Mouse (Mus musculus): Measurements from ENCODE around the gene Lrrc8b. TPM values are rescaled to one million over a fixed set of nuclear protein-coding genes. Genes with fewer than 3 reads are reported as not detected.

Lrrc8b gene
- polyA plus RNA-seq, 1 experiment from 2014 or later: 7.3 TPM

DNA sequence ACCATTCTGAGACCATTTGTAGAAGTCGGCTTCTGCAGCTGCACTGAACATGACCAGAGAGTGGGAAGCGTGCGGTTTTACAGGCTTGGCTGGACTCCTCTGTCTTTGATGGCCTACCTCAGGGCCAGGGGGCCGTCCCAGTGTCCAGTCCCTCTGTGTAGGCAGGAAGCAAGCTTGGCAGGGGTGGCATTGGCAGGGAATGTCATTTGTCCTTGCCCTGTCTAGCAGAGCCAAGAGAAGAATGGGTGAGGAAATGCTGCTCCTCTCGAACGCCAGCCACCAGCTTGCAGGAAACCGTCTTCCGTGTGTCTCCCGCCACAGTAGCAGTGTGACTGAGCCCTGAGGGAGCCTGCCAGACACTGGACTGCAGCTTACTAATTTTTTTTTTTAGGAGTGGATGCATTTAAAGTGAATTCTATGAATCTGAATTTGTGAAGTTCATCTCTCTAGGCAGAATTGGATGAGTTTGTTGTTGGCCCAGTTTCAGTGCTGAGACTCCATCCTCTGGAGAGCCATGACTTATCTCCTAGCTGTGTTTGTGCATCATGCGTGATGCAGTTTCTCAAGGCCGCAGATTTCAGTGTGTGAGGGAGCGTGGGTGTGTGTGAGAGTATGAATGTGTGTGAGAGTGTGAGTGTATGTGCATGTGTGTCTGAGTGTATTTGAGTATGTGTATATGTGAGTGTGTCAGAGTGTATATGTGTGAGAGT lies 12.8 kb downstream of the Lrrc8b start:
- no peaks in the 10 kb centered on the region for H3K27me3 ChIP-seq
- H3K27ac ChIP-seq: no peak overlapping the region
- no peak overlapping the region for H3K9ac ChIP-seq
- peaks cover 5% of the 10 kb centered on the region for H3K36me3 ChIP-seq
- no peak overlapping the region for H3K4me2 ChIP-seq
- WGBS: 65% methylated on average over 12 of the region's 12 CpGs
- no peak overlapping the region for H3K4me3 ChIP-seq (replicated peaks)
- H3K4me1 ChIP-seq: 0 out of 2 replicates have a peak, but pooled peaks cover 3% of the 10 kb centered on the region
- no peaks in the 10 kb centered on the region for H3K9me3 ChIP-seq (replicated peaks)
- ATAC-seq (replicated peaks; ENCODE audit: low FRiP score): no peak

DNA sequence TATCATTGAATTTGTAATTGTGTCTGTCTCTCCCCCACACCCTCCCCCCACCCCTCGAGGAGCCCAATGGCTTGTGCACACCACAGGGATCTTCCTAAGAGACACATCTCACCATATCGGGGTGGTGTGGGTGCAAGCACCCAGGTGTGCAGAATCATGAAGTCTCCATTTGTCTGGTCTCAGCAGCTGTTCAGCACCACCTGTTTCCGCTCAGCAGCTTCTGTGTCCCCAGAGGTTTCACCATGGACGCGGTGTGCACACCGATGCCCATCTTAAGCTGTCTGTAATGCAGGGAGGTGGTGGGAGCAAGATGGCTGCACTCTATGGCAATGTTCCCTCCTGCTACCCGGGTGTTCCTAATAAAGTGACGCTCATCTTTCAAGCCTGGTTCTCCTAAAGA lies 14.6 kb downstream of the Lrrc8b start:
- Histone ChIP-seq H3K27me3 (no peaks in the 10 kb centered on the region), H3K36me3 (no peaks in the 10 kb centered on the region), H3K4me3 (replicated peaks) (no peak overlapping the region), H3K9ac (no peak overlapping the region), H3K9me3 (replicated peaks) (no peaks in the 10 kb centered on the region), H3K4me1 (0 out of 2 replicates have a peak, but pooled peaks cover 3% of the 10 kb centered on the region), H3K4me2 (no peak overlapping the region), H3K27ac (no peak overlapping the region)
- 0 out of 2 replicates have a peak, but pooled peaks have one; percentile 9 for ATAC-seq (replicated peaks; ENCODE audit: low FRiP score)
- 93% methylated on average over 8 of the region's 8 CpGs for WGBS

DNA sequence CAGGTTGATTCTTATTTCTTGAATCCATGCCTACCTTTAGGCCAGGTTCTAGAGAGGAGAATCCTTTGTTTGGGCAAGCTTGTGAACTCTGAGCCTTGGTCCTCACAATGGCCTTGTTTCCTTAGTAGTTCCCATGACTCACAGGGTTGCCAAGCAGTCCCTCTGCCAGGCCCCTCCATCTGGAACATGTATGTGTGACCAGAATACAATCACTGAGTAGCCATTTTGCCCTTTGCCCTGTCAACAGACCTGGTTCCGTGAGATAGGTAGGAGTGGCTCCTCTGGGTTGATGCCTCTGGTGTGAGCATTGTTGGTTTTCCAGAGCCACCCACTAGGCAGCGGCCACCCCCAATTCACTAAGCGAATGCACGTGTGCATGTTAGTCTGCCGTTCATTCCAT lies 24.0 kb downstream of the Lrrc8b start:
- Histone ChIP-seq H3K4me1 (peaks cover 12% of the 10 kb centered on the region), H3K27ac (no peak overlapping the region), H3K9me3 (replicated peaks) (no peaks in the 10 kb centered on the region), H3K36me3 (no peaks in the 10 kb centered on the region), H3K9ac (no peak overlapping the region), H3K27me3 (no peaks in the 10 kb centered on the region), H3K4me2 (no peak overlapping the region), H3K4me3 (replicated peaks) (no peak overlapping the region)
- WGBS: 78% methylated on average over 5 of the region's 5 CpGs
- ATAC-seq (replicated peaks; ENCODE audit: low FRiP score): no peak

DNA sequence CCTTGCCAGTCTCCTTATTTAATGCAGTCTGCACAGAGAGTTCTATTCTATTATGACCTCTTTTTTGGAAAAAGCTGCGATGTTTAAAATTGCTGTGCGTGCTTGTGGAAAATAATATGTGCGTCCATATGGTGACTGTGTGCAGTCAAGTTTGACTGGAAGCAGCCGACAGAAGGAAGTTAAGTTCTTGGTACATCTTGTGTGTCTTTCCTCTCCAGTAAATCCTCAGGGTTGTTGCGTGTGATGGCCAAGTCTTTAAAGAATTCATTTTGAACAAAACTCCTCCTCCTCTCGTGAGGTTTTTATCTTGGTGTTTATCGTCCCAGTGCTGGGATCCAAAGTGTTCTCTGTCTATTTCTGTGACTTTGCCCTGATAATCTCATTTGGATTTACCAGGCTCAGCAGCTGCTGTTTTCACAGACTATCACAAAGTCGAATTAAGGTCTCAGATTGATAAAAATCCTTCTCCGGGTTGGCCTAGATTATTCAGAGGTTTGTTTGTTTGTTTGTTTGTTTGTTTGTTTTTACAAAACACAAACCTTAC lies 25.5 kb downstream of the Lrrc8b start:
- H3K4me3 ChIP-seq (replicated peaks): no peak overlapping the region
- no peaks in the 10 kb centered on the region for H3K27me3 ChIP-seq
- no peak overlapping the region for H3K27ac ChIP-seq
- ATAC-seq (replicated peaks; ENCODE audit: low FRiP score): no peak
- 65% methylated on average over 9 of the region's 9 CpGs for WGBS
- H3K4me2 ChIP-seq: no peak overlapping the region
- H3K4me1 ChIP-seq: peaks cover 12% of the 10 kb centered on the region
- H3K36me3 ChIP-seq: no peaks in the 10 kb centered on the region
- H3K9me3 ChIP-seq (replicated peaks): no peaks in the 10 kb centered on the region
- no peak overlapping the region for H3K9ac ChIP-seq

DNA sequence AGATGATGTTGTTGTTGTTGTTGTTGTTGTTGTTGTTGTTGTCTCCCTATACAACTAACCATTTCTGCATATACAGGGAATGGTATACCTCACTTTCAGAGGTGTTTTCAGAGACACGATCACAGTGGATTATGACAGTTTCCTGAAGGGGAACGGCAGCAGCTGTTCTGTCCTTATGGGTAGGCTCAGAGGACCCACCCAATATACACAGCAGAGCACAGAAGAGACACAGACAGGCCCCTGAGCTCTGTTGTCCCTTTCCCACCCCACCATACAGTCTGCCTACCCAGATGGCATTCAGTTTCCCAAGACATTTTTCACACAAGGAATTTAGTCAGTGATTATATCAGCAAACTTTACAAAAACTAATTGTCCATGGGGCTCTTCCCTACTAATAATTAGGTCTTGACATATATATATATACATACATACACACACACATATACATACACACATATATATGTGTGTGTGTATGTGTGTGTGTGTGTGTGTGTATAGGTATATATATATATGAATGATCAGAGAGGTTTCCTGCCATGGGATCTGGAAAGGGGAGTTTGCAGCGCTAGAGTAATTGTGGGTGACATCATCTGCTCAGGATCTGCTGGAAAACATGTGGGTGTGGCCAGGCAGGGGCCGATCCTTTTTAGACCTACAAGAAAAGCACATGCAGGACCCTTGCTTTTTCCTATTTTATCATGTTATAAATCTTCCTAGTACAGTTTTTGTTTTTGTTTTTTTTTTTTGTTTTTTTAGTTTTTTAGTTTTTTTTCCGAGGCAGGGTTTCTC lies 26.8 kb downstream of the Lrrc8b start:
- Histone ChIP-seq H3K27me3 (no peaks in the 10 kb centered on the region), H3K9me3 (replicated peaks) (no peaks in the 10 kb centered on the region), H3K9ac (no peak overlapping the region), H3K27ac (no peak overlapping the region), H3K36me3 (no peaks in the 10 kb centered on the region), H3K4me2 (no peak overlapping the region), H3K4me3 (replicated peaks) (no peak overlapping the region), H3K4me1 (peaks cover 12% of the 10 kb centered on the region)
- WGBS: 68% methylated on average over 5 of the region's 5 CpGs
- no peak for ATAC-seq (replicated peaks; ENCODE audit: low FRiP score)

DNA sequence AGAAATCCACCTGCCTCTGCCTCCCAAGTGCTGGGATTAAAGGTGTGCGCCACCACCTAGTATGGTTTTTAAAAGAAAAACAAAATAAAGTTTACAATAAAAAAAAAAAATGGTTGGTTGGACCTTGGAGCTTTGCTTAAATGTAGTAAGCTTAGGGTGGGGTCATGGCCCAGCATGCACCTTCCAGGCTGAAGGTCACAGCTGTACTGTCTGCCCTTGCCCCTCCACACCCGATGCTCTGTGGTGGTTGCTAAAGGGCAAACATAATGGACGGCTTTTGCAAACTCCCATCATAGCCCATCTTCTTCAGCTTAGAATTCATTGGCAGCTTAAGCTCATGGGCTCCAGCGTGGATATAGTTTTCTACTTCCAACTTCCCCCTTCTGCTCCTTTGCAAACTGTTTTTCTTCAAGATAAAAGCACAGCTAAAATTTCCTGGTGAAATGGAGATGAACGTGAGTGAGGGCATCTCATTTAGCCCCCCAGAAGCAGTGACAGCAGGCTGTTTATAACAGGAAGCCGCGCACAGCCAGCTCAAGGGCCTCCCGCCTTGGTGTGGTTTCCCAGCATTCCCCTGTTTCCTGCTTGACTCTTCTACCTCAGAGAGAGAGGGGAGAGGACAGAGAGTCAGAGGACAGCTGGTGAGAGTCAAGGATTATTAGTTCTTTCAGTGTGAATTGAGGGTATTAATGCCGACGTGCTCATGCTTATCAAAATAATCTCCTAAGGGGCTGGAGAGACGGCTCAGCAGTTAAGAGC lies 27.7 kb downstream of the Lrrc8b start:
- Histone ChIP-seq H3K27ac (peak overlapping the region; percentile 61), H3K4me1 (peaks cover 12% of the 10 kb centered on the region), H3K27me3 (no peaks in the 10 kb centered on the region), H3K4me3 (replicated peaks) (no peak overlapping the region), H3K4me2 (no peak overlapping the region), H3K9me3 (replicated peaks) (no peaks in the 10 kb centered on the region), H3K9ac (no peak overlapping the region), H3K36me3 (no peaks in the 10 kb centered on the region)
- ATAC-seq (replicated peaks; ENCODE audit: low FRiP score): peak; percentile 62
- WGBS: 23% methylated on average over 11 of the region's 11 CpGs

DNA sequence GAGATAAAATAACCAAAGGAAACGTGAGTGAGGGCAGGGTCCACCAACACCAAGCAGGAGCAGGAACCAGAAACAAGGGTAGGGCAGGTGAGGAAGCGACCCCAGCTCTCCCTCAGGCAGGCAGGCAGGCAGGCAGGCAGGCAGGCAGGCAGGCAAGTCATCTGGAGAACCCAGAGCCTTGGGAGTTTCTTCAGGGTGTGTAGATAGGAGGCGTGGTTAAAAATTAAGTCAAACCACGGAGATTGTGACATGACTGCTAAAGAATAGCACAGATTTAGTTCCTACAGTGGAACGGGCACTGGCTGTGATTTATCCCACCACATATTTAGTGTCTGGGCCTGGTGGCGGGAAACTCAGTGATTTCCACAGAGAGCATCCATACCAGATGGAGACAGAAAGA lies 30.1 kb downstream of the Lrrc8b start:
- Histone ChIP-seq H3K4me2 (no peak overlapping the region), H3K27ac (no peak overlapping the region), H3K9me3 (replicated peaks) (no peaks in the 10 kb centered on the region), H3K4me3 (replicated peaks) (no peak overlapping the region), H3K9ac (no peak overlapping the region), H3K36me3 (no peaks in the 10 kb centered on the region), H3K27me3 (no peaks in the 10 kb centered on the region), H3K4me1 (peaks cover 10% of the 10 kb centered on the region)
- WGBS: 61% methylated on average over 6 of the region's 6 CpGs
- no peak for ATAC-seq (replicated peaks; ENCODE audit: low FRiP score)

DNA sequence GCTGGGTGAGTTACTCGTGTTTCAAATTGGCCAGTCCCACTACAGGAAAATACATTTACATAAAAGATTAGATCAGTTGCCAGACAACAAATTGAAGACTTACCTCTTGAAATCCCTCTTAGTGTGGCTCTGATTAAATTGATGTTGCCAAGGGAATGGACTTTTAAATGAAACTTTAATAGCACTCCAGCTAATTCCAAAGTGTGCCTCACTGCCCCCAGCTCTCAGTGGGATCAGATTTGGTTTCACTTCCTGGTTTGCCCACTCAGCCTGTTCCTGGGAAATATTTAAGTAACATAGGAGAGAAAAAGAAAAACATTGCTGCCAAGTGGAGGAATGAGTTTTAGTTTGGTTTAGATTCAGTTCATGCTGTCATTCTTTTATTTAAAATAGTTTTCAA lies 38.5 kb downstream of the Lrrc8b start:
- H3K4me2 ChIP-seq: no peak overlapping the region
- H3K9ac ChIP-seq: no peak overlapping the region
- peak overlapping the region; percentile 37; the same call in 1 of the 2 replicates for H3K27ac ChIP-seq
- WGBS: 15% methylated on average over 1 of the region's 1 CpGs
- no peak for ATAC-seq (replicated peaks; ENCODE audit: low FRiP score)
- H3K27me3 ChIP-seq: no peaks in the 10 kb centered on the region
- no peak overlapping the region for H3K4me3 ChIP-seq (replicated peaks)
- no peaks in the 10 kb centered on the region for H3K36me3 ChIP-seq
- peaks cover 15% of the 10 kb centered on the region for H3K4me1 ChIP-seq
- no peaks in the 10 kb centered on the region for H3K9me3 ChIP-seq (replicated peaks)

DNA sequence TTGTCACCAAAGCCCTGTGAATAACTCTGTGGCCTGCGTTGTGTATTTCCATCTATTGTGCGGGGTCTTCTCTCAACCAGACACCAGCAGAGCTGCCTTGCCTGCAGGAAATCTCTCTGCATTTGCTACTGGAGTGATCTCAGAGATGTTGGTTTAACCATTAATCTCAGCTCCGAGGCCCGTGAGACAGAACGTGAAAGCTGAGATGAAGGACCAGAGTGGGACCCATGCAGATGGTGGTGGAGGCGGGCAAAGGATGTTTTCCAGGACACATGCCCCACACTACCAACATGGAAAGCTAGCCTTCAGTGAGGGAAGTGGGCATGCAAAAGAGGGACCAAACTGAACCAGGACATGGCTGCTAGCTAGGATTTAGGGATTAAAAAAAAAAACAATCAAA lies 43.5 kb downstream of the Lrrc8b start:
- H3K4me1 ChIP-seq: peaks cover 17% of the 10 kb centered on the region
- H3K36me3 ChIP-seq: no peaks in the 10 kb centered on the region
- no peaks in the 10 kb centered on the region for H3K27me3 ChIP-seq
- H3K27ac ChIP-seq: peak overlapping the region; percentile 54; the same call in 1 of the 2 replicates
- WGBS: 21% methylated on average over 6 of the region's 6 CpGs
- no peak overlapping the region for H3K4me2 ChIP-seq
- no peaks in the 10 kb centered on the region for H3K9me3 ChIP-seq (replicated peaks)
- peak; percentile 76; the same call in 1 of the 2 replicates for ATAC-seq (replicated peaks; ENCODE audit: low FRiP score)
- no peak overlapping the region for H3K4me3 ChIP-seq (replicated peaks)
- H3K9ac ChIP-seq: no peak overlapping the region

DNA sequence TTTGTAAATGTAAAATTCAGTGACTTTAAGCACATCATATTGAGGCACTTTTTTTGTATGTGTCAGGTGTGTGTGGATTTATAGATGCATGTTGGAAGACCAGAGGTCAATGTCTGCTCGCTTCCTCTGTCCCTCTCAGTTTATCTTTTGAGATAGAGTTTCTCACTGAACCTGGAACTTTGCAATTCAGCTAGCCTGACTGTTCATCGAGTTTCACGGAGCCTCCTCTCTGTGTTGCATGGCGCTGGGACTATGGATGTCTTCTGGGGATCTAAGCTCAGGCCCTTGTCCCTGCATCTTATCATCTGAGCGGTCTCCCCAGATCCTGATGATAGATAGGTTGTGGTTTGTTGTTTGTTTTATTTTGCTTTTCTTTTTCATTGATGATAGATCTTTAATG lies 45.0 kb downstream of the Lrrc8b start:
- H3K4me2 ChIP-seq: no peak overlapping the region
- no peak for ATAC-seq (replicated peaks; ENCODE audit: low FRiP score)
- no peaks in the 10 kb centered on the region for H3K27me3 ChIP-seq
- H3K9me3 ChIP-seq (replicated peaks): no peaks in the 10 kb centered on the region
- WGBS: 52% methylated on average over 5 of the region's 5 CpGs
- no peak overlapping the region for H3K9ac ChIP-seq
- no peak overlapping the region for H3K4me3 ChIP-seq (replicated peaks)
- no peak overlapping the region for H3K27ac ChIP-seq
- H3K36me3 ChIP-seq: no peaks in the 10 kb centered on the region
- H3K4me1 ChIP-seq: peaks cover 16% of the 10 kb centered on the region

DNA sequence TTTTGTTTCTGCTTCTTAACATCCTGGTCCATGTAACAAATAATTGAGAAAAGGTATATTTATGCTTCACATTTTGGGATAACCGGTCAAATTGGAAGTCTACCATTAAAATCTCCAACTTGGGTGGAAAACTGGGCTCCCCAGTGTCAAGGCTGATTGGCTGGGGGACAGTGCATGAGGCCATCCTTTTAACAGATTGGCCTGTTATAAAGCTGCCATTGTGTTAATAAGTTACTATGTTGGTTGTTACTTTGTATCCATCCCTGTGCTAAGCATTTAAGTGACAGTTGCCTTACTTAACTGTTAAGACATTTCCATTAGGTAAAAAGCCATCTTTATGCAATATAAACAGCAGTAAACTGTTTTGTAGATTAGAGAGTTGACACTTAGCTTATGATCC lies 45.5 kb downstream of the Lrrc8b start:
- Histone ChIP-seq H3K27ac (no peak overlapping the region), H3K9ac (no peak overlapping the region), H3K9me3 (replicated peaks) (no peaks in the 10 kb centered on the region), H3K36me3 (no peaks in the 10 kb centered on the region), H3K27me3 (no peaks in the 10 kb centered on the region), H3K4me3 (replicated peaks) (no peak overlapping the region), H3K4me1 (peaks cover 16% of the 10 kb centered on the region), H3K4me2 (no peak overlapping the region)
- WGBS: 93% methylated on average over 1 of the region's 1 CpGs
- no peak for ATAC-seq (replicated peaks; ENCODE audit: low FRiP score)

DNA sequence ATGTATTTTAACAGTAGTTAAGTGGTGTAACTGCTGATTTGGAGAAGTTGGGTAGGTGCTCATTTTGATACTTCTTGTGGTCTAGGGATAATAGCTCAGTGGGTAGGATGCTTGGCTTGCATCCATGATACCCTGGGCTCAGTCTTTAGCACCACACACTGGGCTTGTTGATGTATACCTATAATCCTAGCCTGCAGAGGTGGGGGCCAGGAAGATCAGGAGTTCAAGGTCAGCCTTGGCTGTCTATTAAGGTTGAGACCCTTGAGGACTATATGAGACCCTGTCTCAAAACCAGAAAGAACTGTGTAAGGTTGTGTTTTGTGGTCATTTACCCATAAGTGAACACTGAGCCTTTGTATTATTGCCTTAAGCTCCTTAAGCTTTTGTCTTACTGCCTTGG lies 49.1 kb downstream of the Lrrc8b start:
- H3K9ac ChIP-seq: no peak overlapping the region
- no peak overlapping the region for H3K27ac ChIP-seq
- H3K9me3 ChIP-seq (replicated peaks): no peaks in the 10 kb centered on the region
- H3K36me3 ChIP-seq: no peaks in the 10 kb centered on the region
- no peak overlapping the region for H3K4me2 ChIP-seq
- H3K27me3 ChIP-seq: no peaks in the 10 kb centered on the region
- no peak for ATAC-seq (replicated peaks; ENCODE audit: low FRiP score)
- no peak overlapping the region for H3K4me3 ChIP-seq (replicated peaks)
- peaks cover 6% of the 10 kb centered on the region; the same call in 1 of the 2 replicates for H3K4me1 ChIP-seq
